Mouse (Mus musculus) adrenal gland, postnatal 0 days (tissue): Measurements from ENCODE around the gene Gcc2. TPM values are rescaled to one million over a fixed set of nuclear protein-coding genes. Genes with fewer than 3 reads are reported as not detected.

Source experiments
- polyA plus RNA-seq: library from polyadenylated mRNA; unstranded; fragments of >200 nt; fragmentation: Nextera tagmentation; extraction: Ambion mirVana; gene quantifications from 2 replicates; pipeline ENCODE4 v1.2.1, GENCODE M21; 2015

Gcc2 gene
- polyA plus RNA-seq, result 51.2 and 83.3 TPM in 2 replicates

DNA sequence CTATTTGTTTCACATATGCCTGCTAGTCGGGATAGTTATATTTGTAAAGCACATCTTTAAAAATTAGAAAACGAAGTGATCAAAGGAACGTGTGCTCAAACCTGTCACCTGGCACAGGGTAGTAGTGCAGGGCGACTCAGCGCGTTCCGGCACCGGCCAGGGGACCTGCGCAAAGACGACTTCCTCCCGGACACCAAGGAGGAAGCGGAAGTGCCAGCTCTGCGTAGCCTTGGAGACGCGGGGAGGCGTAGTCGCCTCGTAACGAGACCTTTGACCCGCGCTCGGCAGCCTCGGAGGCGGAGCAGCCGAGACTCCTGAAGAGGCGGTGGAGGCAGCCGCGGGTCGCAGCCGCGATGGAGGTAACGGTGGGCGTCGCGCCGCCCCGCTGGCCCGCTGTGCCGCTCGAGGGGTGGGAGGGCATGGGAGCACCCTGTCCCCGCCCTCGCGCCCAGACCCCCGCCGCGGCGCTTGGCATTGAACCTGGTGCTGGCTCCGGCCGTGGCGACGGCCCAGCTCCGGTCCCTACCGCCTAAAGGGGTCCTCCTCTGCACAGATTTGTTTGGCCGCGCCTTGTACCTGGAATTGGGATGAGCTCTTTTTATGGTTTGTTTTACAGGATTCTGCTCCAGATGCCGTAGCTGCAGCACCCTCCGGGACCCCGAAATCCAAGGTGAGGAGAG, at the start of gene Gcc2:
Gene Gcc2, plus strand, starts transcription at position 285 of the 680 bp plus-strand sequence.

GRCm38 (mm10) chr10:58224827-58225785, 30.2 kb upstream of the Gcc2 start, which contains the start of gene AW822073:
AW822073 (minus strand) TSS chr10:58224930.

DNA sequence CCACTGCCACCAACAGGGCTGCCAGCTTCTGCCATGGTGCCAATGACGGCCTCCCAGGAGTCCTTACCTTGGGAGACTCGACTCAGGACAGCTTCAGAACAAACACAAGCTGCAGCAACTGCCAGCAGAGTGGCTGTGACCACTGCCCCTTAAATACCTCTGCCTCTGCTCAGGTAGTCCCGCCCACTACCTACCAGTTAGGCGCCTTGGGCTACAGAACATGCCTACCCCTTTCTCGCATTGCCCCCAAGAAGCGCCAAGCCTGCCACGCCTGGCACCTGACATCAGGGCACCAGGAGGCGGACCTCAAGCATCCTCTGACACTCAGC, 22.7 kb upstream of the Gcc2 start, which contains the start of gene Duxf3:
Gene Duxf3, minus strand, starts transcription at position 35 of the 329 bp plus-strand sequence.

GRCm38 (mm10) chr10:58236613-58237012, 18.7 kb upstream of the Gcc2 start, which contains the start of gene Gm4981:
Gm4981 (minus strand) TSS chr10:58236701.

GRCm38 (mm10) chr10:58323028-58323991, 68.0 kb downstream of the Gcc2 start, which contains the start of gene Lims1:
Lims1 (plus strand) TSS chr10:58323466.

Other genes with a start within 250 kb of the Gcc2 start
- gene AW822073, start 30.6 kb upstream of the Gcc2 start, polyA plus RNA-seq, result not detected in 2 replicates
- gene Duxf3, start 22.8 kb upstream of the Gcc2 start, polyA plus RNA-seq, result not detected in 2 replicates
- not detected in 2 replicates for gene Gm4981, start 18.8 kb upstream of the Gcc2 start, polyA plus RNA-seq
- 72.6 and 86.7 TPM in 2 replicates for gene Lims1, start 68.0 kb downstream of the Gcc2 start, polyA plus RNA-seq
- gene Ranbp2, start 191.4 kb downstream of the Gcc2 start, polyA plus RNA-seq, result 8.0 and 12.7 TPM in 2 replicates
- 2.3 and 5.2 TPM in 2 replicates for gene Ccdc138, start 242.5 kb downstream of the Gcc2 start, polyA plus RNA-seq